Mouse (Mus musculus) hindbrain, embryonic 16.5 days (tissue): ENCODE measurements around the gene Plpp7. TPM values are rescaled to one million over a fixed set of nuclear protein-coding genes. Genes with fewer than 3 reads are reported as not detected.

Experiments
- ATAC-seq: fragments of 200-750 bp; cut with Nextera tagmentation; 2 replicates; pipeline ENCODE4 v1.8.0; 2017; ENCODE audit warnings: moderate TSS enrichment, moderate library complexity
- H3K27ac ChIP-seq: fragments of 300-500 bp; sonication (generic); 2 replicates; pipeline ENCODE4 v1.5.1; 2014; ENCODE audit warnings: low read depth, mild to moderate bottlenecking, control low read depth, low read length, moderate library complexity
- H3K27me3 ChIP-seq: fragments of 300-500 bp; sonication (generic); replicated peaks from 2 replicates; pipeline ENCODE4 v1.6.1; 2014; ENCODE audit warnings: low read length; ENCODE audit not compliant: control insufficient read depth, insufficient read depth
- H3K36me3 ChIP-seq: fragments of 300-500 bp; sonication (generic); 2 replicates; pipeline ENCODE4 v1.6.1; 2014; ENCODE audit warnings: mild to moderate bottlenecking, low read length, moderate library complexity, mixed read lengths; ENCODE audit not compliant: control insufficient read depth, insufficient read depth
- H3K4me1 ChIP-seq: fragments of 300-500 bp; sonication (generic); 2 replicates; pipeline ENCODE4 v1.6.1; 2014; ENCODE audit warnings: low read depth, low read length; ENCODE audit not compliant: control insufficient read depth, insufficient read depth
- H3K4me2 ChIP-seq: fragments of 300-500 bp; sonication (generic); 2 replicates; pipeline ENCODE4 v1.6.1; 2014; ENCODE audit warnings: mild to moderate bottlenecking, low read length, control low read depth, moderate library complexity
- H3K4me3 ChIP-seq: fragments of 300-500 bp; sonication (generic); 2 replicates; pipeline ENCODE4 v1.5.1; 2014; ENCODE audit warnings: mild to moderate bottlenecking, low read length, control low read depth, moderate library complexity
- H3K9ac ChIP-seq: fragments of 300-500 bp; sonication (generic); 2 replicates; pipeline ENCODE4 v1.6.1; 2014; ENCODE audit warnings: low read depth, mild to moderate bottlenecking, control low read depth, low read length, moderate library complexity
- H3K9me3 ChIP-seq: fragments of 300-500 bp; sonication (generic); 2 replicates; pipeline ENCODE4 v1.6.1; 2014; ENCODE audit warnings: mild to moderate bottlenecking, low read length, moderate library complexity; ENCODE audit not compliant: control insufficient read depth
- WGBS: fragments of 180-500 bp; shearing (Covaris S2); extraction: QIAGEN DNeasy Blood & Tissue Kit; methylation state at CpG from one replicate; pipeline ENCODE4 v1.1.7; 2014; 5-methylcytosine and 5-hydroxymethylcytosine counted together
- polyA plus RNA-seq: library from polyadenylated mRNA; unstranded; fragments of >200 nt; fragmentation: Nextera tagmentation; extraction: Ambion mirVana; gene quantifications from 2 replicates; pipeline ENCODE4 v1.2.1, GENCODE M21; 2015

Plpp7 gene
- polyA plus RNA-seq, 1 experiment from 2014 or later, result 31.1 TPM

- 64% methylated on average over 4 of the region's 4 CpGs for WGBS
- H3K4me2 ChIP-seq, result no peak overlapping the region
- no peak overlapping the region for H3K9ac ChIP-seq
- no peak for ATAC-seq
- no peaks in the 10 kb centered on the region for H3K9me3 ChIP-seq
- no peaks in the 10 kb centered on the region for H3K36me3 ChIP-seq
- H3K4me1 ChIP-seq, result peaks cover 25% of the 10 kb centered on the region
- peaks cover 19% of the 10 kb centered on the region for H3K27me3 ChIP-seq
- H3K27ac ChIP-seq, result no peak overlapping the region
- H3K4me3 ChIP-seq, result no peak overlapping the region
These were observed 7.7 kb upstream of the Plpp7 start for GRCm38 (mm10) chr2:32087606-32088005.

- H3K36me3 ChIP-seq, result no peaks in the 10 kb centered on the region
- H3K4me3 ChIP-seq, result peak overlapping the region; percentile 31
- H3K9ac ChIP-seq, result peak overlapping the region; percentile 58
- peaks cover 11% of the 10 kb centered on the region for H3K27me3 ChIP-seq
- H3K27ac ChIP-seq, result no peak overlapping the region
- H3K9me3 ChIP-seq, result no peaks in the 10 kb centered on the region
- H3K4me1 ChIP-seq, result peaks cover 16% of the 10 kb centered on the region
- peak overlapping the region; percentile 62 for H3K4me2 ChIP-seq
- ATAC-seq, result no peak
- 8% methylated on average over 29 of the region's 35 CpGs for WGBS
These were observed 6.9 kb upstream of the Plpp7 start for GRCm38 (mm10) chr2:32088372-32088981.

- WGBS, result 79% methylated on average over 3 of the region's 3 CpGs
- H3K4me3 ChIP-seq, result no peak overlapping the region
- no peak overlapping the region for H3K4me2 ChIP-seq
- no peaks in the 10 kb centered on the region for H3K9me3 ChIP-seq
- no peaks in the 10 kb centered on the region for H3K36me3 ChIP-seq
- H3K4me1 ChIP-seq, result peaks cover 9% of the 10 kb centered on the region
- ATAC-seq, result no peak
- H3K27me3 ChIP-seq, result peaks cover 9% of the 10 kb centered on the region
- no peak overlapping the region for H3K27ac ChIP-seq
- H3K9ac ChIP-seq, result no peak overlapping the region
These were observed 5.7 kb upstream of the Plpp7 start for GRCm38 (mm10) chr2:32089606-32090005.

- no peak overlapping the region for H3K4me2 ChIP-seq
- ATAC-seq, result no peak
- H3K9me3 ChIP-seq, result no peaks in the 10 kb centered on the region
- no peak overlapping the region for H3K9ac ChIP-seq
- H3K4me3 ChIP-seq, result no peak overlapping the region
- no peaks in the 10 kb centered on the region for H3K36me3 ChIP-seq
- 50% methylated on average over 2 of the region's 2 CpGs for WGBS
- no peak overlapping the region for H3K27ac ChIP-seq
- H3K27me3 ChIP-seq, result peaks cover 8% of the 10 kb centered on the region
- H3K4me1 ChIP-seq, result peaks cover 9% of the 10 kb centered on the region
These were observed 5.2 kb upstream of the Plpp7 start for GRCm38 (mm10) chr2:32090145-32090544.

GRCm38 (mm10) chr2:32091956-32092355 is 3.4 kb upstream of the Plpp7 start:
- no peak overlapping the region for H3K9ac ChIP-seq
- WGBS, result 75% methylated on average over 3 of the region's 3 CpGs
- H3K4me3 ChIP-seq, result no peak overlapping the region
- H3K4me1 ChIP-seq, result peaks cover 20% of the 10 kb centered on the region
- no peaks in the 10 kb centered on the region for H3K9me3 ChIP-seq
- no peaks in the 10 kb centered on the region for H3K36me3 ChIP-seq
- no peak overlapping the region for H3K4me2 ChIP-seq
- no peak overlapping the region for H3K27ac ChIP-seq
- no peak for ATAC-seq
- H3K27me3 ChIP-seq, result peaks cover 2% of the 10 kb centered on the region; the same call in 1 of the 2 replicates

GRCm38 (mm10) chr2:32094001-32094707 is 1.2 kb upstream of the Plpp7 start:
- Histone ChIP-seq H3K4me1 (peaks cover 17% of the 10 kb centered on the region), H3K9me3 (no peaks in the 10 kb centered on the region), H3K27me3 (no peaks in the 10 kb centered on the region; the same call in 1 of the 2 replicates), H3K9ac (no peak overlapping the region), H3K4me3 (no peak overlapping the region), H3K36me3 (no peaks in the 10 kb centered on the region), H3K4me2 (no peak overlapping the region), H3K27ac (no peak overlapping the region)
- 81% methylated on average over 7 of the region's 7 CpGs for WGBS
- ATAC-seq, result no peak

- peak overlapping the region; percentile 87 for H3K4me2 ChIP-seq
- 69% methylated on average over 10 of the region's 10 CpGs for WGBS
These were observed 743 bp downstream of the Plpp7 start for GRCm38 (mm10) chr2:32096122-32096420.

GRCm38 (mm10) chr2:32102944-32103343 is 7.6 kb downstream of the Plpp7 start:
- Histone ChIP-seq H3K27ac (no peak overlapping the region), H3K4me2 (no peak overlapping the region), H3K36me3 (peaks cover 8% of the 10 kb centered on the region; the same call in 1 of the 2 replicates), H3K9me3 (no peaks in the 10 kb centered on the region), H3K9ac (no peak overlapping the region), H3K4me1 (0 out of 2 replicates have a peak, but pooled peaks cover 2% of the 10 kb centered on the region), H3K4me3 (no peak overlapping the region), H3K27me3 (no peaks in the 10 kb centered on the region)
- ATAC-seq, result no peak
- 57% methylated on average over 5 of the region's 5 CpGs for WGBS

More at GRCm38 (mm10) chr2:32096122-32096420, 743 bp downstream of the Plpp7 start:
- Histone ChIP-seq H3K36me3 (peaks cover 8% of the 10 kb centered on the region; the same call in 1 of the 2 replicates), H3K9me3 (no peaks in the 10 kb centered on the region), H3K4me3 (peak overlapping the region; percentile 68), H3K9ac (peak overlapping the region; percentile 86), H3K27me3 (no peaks in the 10 kb centered on the region), H3K4me1 (peaks cover 17% of the 10 kb centered on the region), H3K27ac (peak overlapping the region; percentile 77)
- ATAC-seq, result peak; percentile 18

GRCm38 (mm10) chr2:32103557-32103956 is 8.2 kb downstream of the Plpp7 start:
- no peak overlapping the region for H3K4me2 ChIP-seq
- H3K9ac ChIP-seq, result no peak overlapping the region
- no peaks in the 10 kb centered on the region for H3K9me3 ChIP-seq
- 0 out of 2 replicates have a peak, but pooled peaks cover 2% of the 10 kb centered on the region for H3K4me1 ChIP-seq
- H3K27ac ChIP-seq, result no peak overlapping the region
- 81% methylated on average over 7 of the region's 7 CpGs for WGBS
- H3K4me3 ChIP-seq, result no peak overlapping the region
- no peaks in the 10 kb centered on the region for H3K27me3 ChIP-seq
- peaks cover 9% of the 10 kb centered on the region for H3K36me3 ChIP-seq
- ATAC-seq, result no peak
